Mouse (Mus musculus) MN1 (cell line): ENCODE measurements around the gene Sipa1l1.

ENCODE experiments used
- DNase-seq: peaks from one replicate; pipeline ENCODE4 v3.0.0-alpha.2; 2016; ENCODE audit warnings: low spot score

Gene Sipa1l1

GRCm38 (mm10) chr12:82248501-82248900 lies 79.4 kb downstream of the Sipa1l1 start:
- no peak for DNase-seq

GRCm38 (mm10) chr12:82251328-82251727 lies 82.2 kb downstream of the Sipa1l1 start:
- no peak for DNase-seq

GRCm38 (mm10) chr12:82254076-82254475 lies 85.0 kb downstream of the Sipa1l1 start:
- DNase-seq, result no peak

- DNase-seq, result no peak
Measured at GRCm38 (mm10) chr12:82256012-82256411, 86.9 kb downstream of the Sipa1l1 start.

- DNase-seq, result no peak
Measured at GRCm38 (mm10) chr12:82256921-82257500, 87.9 kb downstream of the Sipa1l1 start.

- DNase-seq, result no peak
Measured at GRCm38 (mm10) chr12:82257994-82258785, 89.1 kb downstream of the Sipa1l1 start.

- no peak for DNase-seq
Measured at GRCm38 (mm10) chr12:82263443-82263842, 94.3 kb downstream of the Sipa1l1 start.

GRCm38 (mm10) chr12:82264083-82264851 lies 95.1 kb downstream of the Sipa1l1 start:
- no peak for DNase-seq

- DNase-seq, result peak; percentile 34
Measured at GRCm38 (mm10) chr12:82265335-82266274, 96.5 kb downstream of the Sipa1l1 start.

- DNase-seq, result no peak
Measured at GRCm38 (mm10) chr12:82271447-82271846, 102.3 kb downstream of the Sipa1l1 start.

GRCm38 (mm10) chr12:82273503-82273902 lies 104.4 kb downstream of the Sipa1l1 start:
- DNase-seq, result no peak

GRCm38 (mm10) chr12:82274576-82274975 lies 105.5 kb downstream of the Sipa1l1 start:
- no peak for DNase-seq

- no peak for DNase-seq
Measured at GRCm38 (mm10) chr12:82275767-82276166, 106.6 kb downstream of the Sipa1l1 start.

GRCm38 (mm10) chr12:82276591-82276990 lies 107.5 kb downstream of the Sipa1l1 start:
- DNase-seq, result no peak

- no peak for DNase-seq
Measured at GRCm38 (mm10) chr12:82284617-82285016, 115.5 kb downstream of the Sipa1l1 start.

GRCm38 (mm10) chr12:82285018-82285417 lies 115.9 kb downstream of the Sipa1l1 start:
- no peak for DNase-seq

- no peak for DNase-seq
Measured at GRCm38 (mm10) chr12:82286068-82286467, 116.9 kb downstream of the Sipa1l1 start.

GRCm38 (mm10) chr12:82286804-82287203 lies 117.7 kb downstream of the Sipa1l1 start:
- DNase-seq, result no peak

GRCm38 (mm10) chr12:82293545-82294247 lies 124.6 kb downstream of the Sipa1l1 start:
- DNase-seq, result no peak

- DNase-seq, result no peak
Measured at GRCm38 (mm10) chr12:82294906-82295887, 126.1 kb downstream of the Sipa1l1 start.
